Mouse (Mus musculus) hindlimb bud, embryonic 11.5 days (tissue): ENCODE measurements around the gene Nfia.

Experiments
- DNase-seq: peaks from one replicate; pipeline ENCODE4 v3.0.0-alpha.2; 2012; ENCODE audit warnings: low read depth, low spot score; ENCODE audit errors: extremely low spot score

Gene Nfia

GRCm38 (mm10) chr4:97900256-97900944 is 127.9 kb downstream of the Nfia start:
- DNase-seq: no peak

- DNase-seq: no peak
Measured at GRCm38 (mm10) chr4:97905826-97906225, 133.3 kb downstream of the Nfia start.

GRCm38 (mm10) chr4:97908576-97909147 is 136.1 kb downstream of the Nfia start:
- no peak for DNase-seq

- DNase-seq: no peak
Measured at GRCm38 (mm10) chr4:97910115-97910776, 137.7 kb downstream of the Nfia start.

- DNase-seq: no peak
Measured at GRCm38 (mm10) chr4:97910777-97911580, 138.4 kb downstream of the Nfia start.

GRCm38 (mm10) chr4:97911755-97912154 is 139.2 kb downstream of the Nfia start:
- DNase-seq: no peak

- no peak for DNase-seq
Measured at GRCm38 (mm10) chr4:97912155-97912554, 139.6 kb downstream of the Nfia start.

GRCm38 (mm10) chr4:97912560-97912959 is 140.0 kb downstream of the Nfia start:
- no peak for DNase-seq

GRCm38 (mm10) chr4:97914348-97914747 is 141.8 kb downstream of the Nfia start:
- DNase-seq: no peak

GRCm38 (mm10) chr4:97914761-97915160 is 142.2 kb downstream of the Nfia start:
- no peak for DNase-seq

- no peak for DNase-seq
Measured at GRCm38 (mm10) chr4:97917568-97917967, 145.0 kb downstream of the Nfia start.

- DNase-seq: no peak
Measured at GRCm38 (mm10) chr4:97918675-97919074, 146.1 kb downstream of the Nfia start.

GRCm38 (mm10) chr4:97919773-97920172 is 147.2 kb downstream of the Nfia start:
- DNase-seq: no peak

GRCm38 (mm10) chr4:97920287-97921079 is 147.9 kb downstream of the Nfia start:
- DNase-seq: no peak

- no peak for DNase-seq
Measured at GRCm38 (mm10) chr4:97921682-97922081, 149.1 kb downstream of the Nfia start.

- DNase-seq: no peak
Measured at GRCm38 (mm10) chr4:97923248-97923647, 150.7 kb downstream of the Nfia start.

GRCm38 (mm10) chr4:97923876-97924316 is 151.4 kb downstream of the Nfia start:
- DNase-seq: no peak

- DNase-seq: no peak
Measured at GRCm38 (mm10) chr4:97924414-97924813, 151.9 kb downstream of the Nfia start.

GRCm38 (mm10) chr4:97924855-97925254 is 152.3 kb downstream of the Nfia start:
- DNase-seq: no peak

GRCm38 (mm10) chr4:97925644-97926043 is 153.1 kb downstream of the Nfia start:
- no peak for DNase-seq
